Mouse (Mus musculus): Measurements from ENCODE around the gene Rtkn2. TPM values are rescaled to one million over a fixed set of nuclear protein-coding genes. Genes with fewer than 3 reads are reported as not detected.

Gene Rtkn2
- polyA plus RNA-seq, 1 experiment from 2014 or later: 16.0 TPM

GRCm38 (mm10) chr10:68103078-68103855 lies 123.9 kb downstream of the Rtkn2 start:
- no peak for DNase-seq (ENCODE audit: low spot score)

DNA sequence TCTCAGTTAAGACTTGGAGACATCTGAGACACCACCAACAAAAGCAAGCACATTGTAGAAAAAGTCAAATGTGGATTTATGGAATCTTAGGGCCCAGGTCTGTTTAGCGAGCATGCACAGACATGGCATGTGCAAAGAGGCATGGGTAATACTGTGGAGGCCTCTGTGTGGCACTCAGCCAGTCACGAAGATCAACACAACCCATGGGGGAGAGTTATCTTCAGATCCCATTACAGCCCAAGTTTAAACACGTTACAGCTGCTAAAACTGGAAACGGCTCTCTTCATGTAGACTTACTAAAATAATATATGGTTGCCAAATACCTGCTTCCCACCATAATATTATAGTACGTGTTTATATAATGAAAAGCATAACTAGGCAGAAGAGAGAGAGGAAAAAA lies 124.6 kb downstream of the Rtkn2 start:
- no peak for DNase-seq (ENCODE audit: low spot score)

DNA sequence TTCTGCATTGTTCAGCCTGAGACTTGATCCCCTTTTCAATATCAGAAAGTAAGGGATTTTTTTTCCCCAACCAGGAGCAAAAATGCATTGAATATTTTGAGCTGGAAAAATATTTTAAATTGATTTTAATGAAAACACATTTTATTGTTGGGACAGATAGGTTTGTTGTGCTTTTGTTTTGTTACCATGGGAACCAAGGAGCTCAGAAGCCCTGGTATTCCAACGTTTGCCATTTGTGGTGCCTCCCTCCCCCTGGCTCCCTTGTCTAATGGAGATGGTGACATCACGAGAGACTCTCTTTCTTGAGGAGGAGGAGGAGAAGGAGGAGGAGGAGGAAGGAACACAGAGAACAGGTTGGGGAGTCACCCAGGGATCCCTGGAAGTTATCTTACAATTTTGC lies 125.1 kb downstream of the Rtkn2 start:
- DNase-seq (ENCODE audit: low spot score): no peak

DNA sequence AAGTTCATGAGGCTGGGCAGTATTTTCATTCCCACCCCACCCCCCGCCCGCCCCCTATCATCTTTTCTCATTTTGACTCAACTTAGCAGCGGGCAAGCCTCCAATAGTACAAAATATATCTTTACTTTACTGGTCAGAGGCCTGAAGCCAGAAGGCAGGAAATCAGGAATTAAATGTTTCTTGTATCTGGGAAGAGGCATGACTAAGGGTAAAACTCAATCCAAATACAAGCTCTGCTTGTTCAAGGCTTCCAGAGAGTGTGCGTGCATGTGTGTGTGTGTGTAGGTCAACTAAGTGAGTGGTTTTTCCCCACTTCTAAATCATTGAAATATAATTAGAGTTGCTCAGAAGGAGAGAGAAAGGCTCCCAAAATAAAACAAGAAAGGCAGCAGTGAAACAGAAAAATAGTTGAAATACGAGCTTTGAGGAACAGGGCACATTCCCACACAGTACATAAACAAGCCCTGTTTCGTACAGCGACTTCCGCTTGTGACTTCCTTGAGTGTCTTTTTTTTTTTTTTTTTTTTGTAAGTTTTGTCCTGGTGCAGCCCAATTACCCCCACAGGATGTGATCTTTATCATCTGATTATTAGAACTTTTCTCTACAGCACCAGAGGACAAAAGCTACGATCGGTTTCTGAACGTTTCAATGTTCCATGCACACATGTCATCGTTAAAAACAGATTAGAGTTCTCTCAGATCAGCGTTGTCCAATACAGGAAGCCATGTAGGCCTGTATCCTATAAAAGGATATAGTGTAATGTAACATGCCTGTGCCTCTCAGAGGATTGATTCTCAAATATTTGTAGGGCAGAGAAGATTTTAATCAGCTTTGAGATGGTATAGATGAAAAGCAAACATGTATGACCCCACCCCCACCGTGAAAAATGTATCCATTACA lies 125.8 kb downstream of the Rtkn2 start:
- DNase-seq (ENCODE audit: low spot score): peak; percentile 40

- DNase-seq (ENCODE audit: low spot score): no peak
Measured at GRCm38 (mm10) chr10:68106351-68106950, 127.1 kb downstream of the Rtkn2 start.

DNA sequence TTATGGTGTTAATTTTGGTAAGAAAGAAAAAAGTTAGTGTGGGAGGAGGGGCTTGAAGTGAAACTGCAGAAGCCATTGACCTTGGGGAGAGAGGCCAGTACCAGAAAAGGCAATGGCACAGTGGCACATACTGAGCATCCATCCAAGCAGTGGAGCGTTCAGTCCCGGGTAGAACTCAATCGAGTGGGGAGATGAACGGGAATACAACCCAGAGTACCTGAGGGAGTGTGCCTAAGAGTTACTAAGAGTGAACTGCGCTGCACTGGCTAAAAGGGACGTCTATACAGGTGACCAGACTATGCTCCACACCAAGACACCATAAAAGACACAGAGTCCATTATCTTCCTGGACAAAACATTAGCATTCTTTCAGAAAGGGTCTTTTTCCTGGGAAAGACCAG lies 128.3 kb downstream of the Rtkn2 start:
- no peak for DNase-seq (ENCODE audit: low spot score)

Other genes with a start within 250 kb of the Rtkn2 start
- gene Zfp365, start 66.9 kb upstream of the Rtkn2 start, polyA plus RNA-seq (2015; fragmentation: Nextera tagmentation; extraction: Ambion mirVana): 0.90 and 1.0 TPM in 2 replicates

Measured in thymus, postnatal 0 days (tissue).